Mouse (Mus musculus) neural tube, embryonic 12.5 days (tissue): ENCODE data around the gene Dnajc22. TPM values are rescaled to one million over a fixed set of nuclear protein-coding genes. Genes with fewer than 3 reads are reported as not detected.

Source experiments
- microRNA-seq: library from miRNA; unstranded; fragments of <30 nt; microRNA quantifications from one replicate; pipeline ENCODE4, GENCODE M21; 2017
- polyA plus RNA-seq: library from polyadenylated mRNA; unstranded; fragments of >200 nt; fragmentation: Nextera tagmentation; extraction: Ambion mirVana; gene quantifications from 2 replicates; pipeline ENCODE4 v1.2.1, GENCODE M21; 2016

The Dnajc22 gene
- polyA plus RNA-seq, 1 experiment from 2014 or later, result 1.1 TPM

Small RNA genes lying within 50 kb of the gene (microRNA-seq; reads per million reads assigned to microRNA genes)
- gene Mir6960, result 1.5 reads per million

Other genes with a start within 250 kb of the Dnajc22 start
- gene Kmt2d, start 222.0 kb upstream of the Dnajc22 start, polyA plus RNA-seq, result 10.4 and 12.3 TPM in 2 replicates
- 27.8 and 27.9 TPM in 2 replicates for gene Rhebl1, start 198.6 kb upstream of the Dnajc22 start, polyA plus RNA-seq
- 1.6 and 1.9 TPM in 2 replicates for gene Dhh, start 194.6 kb upstream of the Dnajc22 start, polyA plus RNA-seq
- 35.9 and 40.0 TPM in 2 replicates for gene Lmbr1l, start 174.9 kb upstream of the Dnajc22 start, polyA plus RNA-seq
- 1,299 and 1,329 TPM in 2 replicates for gene Tuba1b, start 158.6 kb upstream of the Dnajc22 start, polyA plus RNA-seq
- not detected in 2 replicates for gene Gm49450, start 139.6 kb upstream of the Dnajc22 start, polyA plus RNA-seq
- gene Tuba1a, start 139.5 kb upstream of the Dnajc22 start, polyA plus RNA-seq, result 10,701 and 10,796 TPM in 2 replicates
- gene Tuba1c, start 63.3 kb upstream of the Dnajc22 start, polyA plus RNA-seq, result 62.0 and 64.6 TPM in 2 replicates
- 109 and 168 TPM in 2 replicates for gene Prph, start 38.0 kb upstream of the Dnajc22 start, polyA plus RNA-seq
- gene Troap, start 18.6 kb upstream of the Dnajc22 start, polyA plus RNA-seq, result 24.2 and 25.8 TPM in 2 replicates
- gene C1ql4, start 5.4 kb upstream of the Dnajc22 start, polyA plus RNA-seq, result 4.4 and 4.5 TPM in 2 replicates
- gene Spats2, start 32.7 kb downstream of the Dnajc22 start, polyA plus RNA-seq, result 70.9 and 71.5 TPM in 2 replicates
- gene Kcnh3, start 131.7 kb downstream of the Dnajc22 start, polyA plus RNA-seq, result 0.51 and 0.57 TPM in 2 replicates
- 187 and 191 TPM in 2 replicates for gene Mcrs1, start 158.8 kb downstream of the Dnajc22 start, polyA plus RNA-seq
- gene Prpf40b, start 201.9 kb downstream of the Dnajc22 start, polyA plus RNA-seq, result 77.0 and 80.6 TPM in 2 replicates
- gene Fam186b, start 202.7 kb downstream of the Dnajc22 start, polyA plus RNA-seq, result 0.51 and 0.56 TPM in 2 replicates